Mouse (Mus musculus) heart, postnatal 4 days (tissue): ENCODE data around the gene Celsr1. TPM values are rescaled to one million over a fixed set of nuclear protein-coding genes. Genes with fewer than 3 reads are reported as not detected.

Experiments
- DNase-seq: peaks from one replicate; pipeline ENCODE4 v3.0.0; 2021
- total RNA-seq, 2 experiments: library from RNA; stranded (reverse); gene quantifications; 2 replicates each; pipeline ENCODE4 v1.2.3; 2021

The Celsr1 gene
- total RNA-seq, 2 experiments from 2014 or later: 20.0 to 21.3 TPM

DNA sequence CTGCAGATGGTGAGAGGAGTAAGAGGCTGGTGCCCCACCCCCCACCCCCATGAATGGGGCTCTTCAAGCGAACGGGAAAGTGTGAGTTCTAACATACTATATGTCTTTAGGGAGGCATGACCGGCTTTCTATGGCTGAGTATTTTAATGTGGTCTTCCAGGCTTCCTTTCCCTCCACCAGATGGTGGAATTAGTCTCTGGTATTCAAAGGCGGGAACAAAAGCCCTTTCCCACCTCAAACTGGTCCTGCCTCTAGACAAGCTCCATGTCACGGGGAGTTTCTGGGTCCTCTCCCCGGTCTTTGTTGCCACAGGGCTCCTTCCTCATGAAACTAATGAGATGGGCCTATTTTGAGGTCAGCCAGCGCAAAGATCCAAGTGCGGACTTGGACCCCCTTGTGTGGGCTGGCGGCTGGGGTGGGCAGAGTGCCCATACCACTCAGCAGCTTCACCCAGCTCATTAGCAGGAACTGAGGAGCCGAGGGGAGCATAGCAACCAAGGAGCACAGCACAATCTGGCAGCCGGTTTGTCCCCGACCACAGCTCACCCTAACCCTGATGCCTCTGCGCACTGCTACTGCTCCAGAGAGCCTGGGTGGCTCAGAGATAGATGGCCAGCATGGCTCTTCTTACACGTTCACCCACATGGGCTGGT is 39.5 kb downstream of the Celsr1 start:
- no peak for DNase-seq

DNA sequence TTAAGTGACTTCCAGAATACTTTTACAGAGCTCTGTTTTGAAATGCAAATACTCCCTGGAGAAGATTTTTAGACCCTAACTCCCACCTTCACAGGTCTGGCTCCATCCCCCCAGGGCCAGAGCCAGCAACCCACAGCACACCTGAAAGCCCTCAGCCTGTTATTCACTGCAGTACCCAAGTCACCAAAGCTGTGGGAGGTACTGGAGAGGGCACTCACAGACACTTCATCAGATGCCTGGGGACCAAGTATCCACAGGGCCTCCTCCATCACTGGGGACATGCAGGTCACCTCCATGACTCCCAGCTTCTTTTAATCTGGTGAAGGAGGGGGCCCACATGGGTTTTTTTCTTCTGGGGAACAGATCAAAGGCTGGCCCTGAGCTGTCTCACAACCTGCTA is 40.2 kb downstream of the Celsr1 start:
- no peak for DNase-seq

DNA sequence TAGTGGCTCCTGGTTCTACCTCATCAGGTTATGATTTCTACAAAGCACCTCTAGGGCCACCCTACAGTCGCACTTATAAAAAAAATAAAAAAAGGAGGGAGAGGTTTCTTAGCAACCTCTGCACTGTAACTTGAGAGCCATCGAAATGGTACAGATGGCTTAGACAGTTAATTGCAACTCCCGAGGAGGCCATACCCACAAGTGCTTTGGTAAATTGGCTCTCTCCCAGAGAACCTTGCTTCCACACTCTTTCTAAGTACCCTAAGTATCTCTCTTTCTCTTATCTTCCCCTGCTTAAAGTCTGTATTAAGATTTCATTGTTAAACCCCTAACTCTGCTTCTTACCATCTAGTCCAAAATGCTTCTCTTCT is 41.5 kb downstream of the Celsr1 start:
- no peak for DNase-seq

DNA sequence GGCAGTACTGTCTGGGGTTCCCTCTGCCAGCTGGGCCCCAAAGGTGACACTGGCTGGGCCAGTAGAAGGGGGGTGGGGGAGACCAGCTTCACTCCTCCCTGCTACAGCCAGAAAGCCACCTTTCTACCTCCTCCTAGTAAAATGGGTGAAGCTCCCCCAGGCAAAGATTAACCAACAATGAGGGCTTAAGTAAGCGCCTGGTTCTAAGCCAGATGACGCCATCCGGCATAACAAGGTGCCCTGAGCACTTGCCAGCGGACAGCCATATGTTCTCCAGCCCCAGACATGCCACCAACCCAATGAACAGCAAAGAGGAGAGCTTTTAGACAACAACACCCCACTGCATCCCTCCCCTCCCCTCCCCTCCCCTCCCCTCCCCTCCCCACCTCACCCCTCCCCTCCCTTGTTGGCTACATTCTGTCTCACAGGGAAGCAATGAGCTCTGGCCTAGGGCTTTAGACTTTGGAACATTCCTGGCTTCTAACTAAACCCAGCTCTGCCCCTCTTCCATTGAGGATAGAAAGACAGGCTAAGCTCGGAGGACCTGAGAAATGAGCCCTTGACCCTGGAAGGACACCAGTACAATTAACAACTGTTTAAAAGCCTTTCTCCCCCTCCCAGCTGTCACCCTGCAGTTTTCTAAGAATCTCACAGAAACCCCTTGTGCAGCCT is 42.0 kb downstream of the Celsr1 start:
- DNase-seq: no peak

- DNase-seq: no peak
Measured at GRCm38 (mm10) chr15:85990696-85991443, 42.7 kb downstream of the Celsr1 start.

GRCm38 (mm10) chr15:85987896-85988295 is 45.7 kb downstream of the Celsr1 start:
- no peak for DNase-seq

GRCm38 (mm10) chr15:85986170-85986569 is 47.4 kb downstream of the Celsr1 start:
- DNase-seq: no peak

- no peak for DNase-seq
Measured at GRCm38 (mm10) chr15:85985601-85986000, 48.0 kb downstream of the Celsr1 start.

DNA sequence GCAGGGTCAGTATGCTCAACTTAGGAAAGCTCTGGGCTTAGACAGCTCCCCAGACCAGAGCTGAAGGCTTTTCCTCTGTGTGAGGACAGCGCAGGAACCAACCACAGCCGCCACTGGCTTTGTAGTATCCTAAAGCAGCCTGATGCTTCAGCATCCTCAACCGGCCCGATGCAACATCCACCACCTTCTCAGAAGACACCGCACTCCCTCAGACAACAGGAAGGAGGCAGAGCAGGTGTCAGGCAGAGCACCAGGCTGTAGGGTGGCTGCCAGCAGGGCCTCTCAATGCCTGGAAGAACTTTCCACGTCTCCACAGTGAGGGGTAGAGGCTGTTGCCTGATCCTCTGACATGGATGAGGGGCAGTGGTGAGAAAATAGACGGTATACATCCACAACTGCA is 50.4 kb downstream of the Celsr1 start:
- no peak for DNase-seq

- DNase-seq: no peak
Measured at GRCm38 (mm10) chr15:85982416-85982775, 51.2 kb downstream of the Celsr1 start.

DNA sequence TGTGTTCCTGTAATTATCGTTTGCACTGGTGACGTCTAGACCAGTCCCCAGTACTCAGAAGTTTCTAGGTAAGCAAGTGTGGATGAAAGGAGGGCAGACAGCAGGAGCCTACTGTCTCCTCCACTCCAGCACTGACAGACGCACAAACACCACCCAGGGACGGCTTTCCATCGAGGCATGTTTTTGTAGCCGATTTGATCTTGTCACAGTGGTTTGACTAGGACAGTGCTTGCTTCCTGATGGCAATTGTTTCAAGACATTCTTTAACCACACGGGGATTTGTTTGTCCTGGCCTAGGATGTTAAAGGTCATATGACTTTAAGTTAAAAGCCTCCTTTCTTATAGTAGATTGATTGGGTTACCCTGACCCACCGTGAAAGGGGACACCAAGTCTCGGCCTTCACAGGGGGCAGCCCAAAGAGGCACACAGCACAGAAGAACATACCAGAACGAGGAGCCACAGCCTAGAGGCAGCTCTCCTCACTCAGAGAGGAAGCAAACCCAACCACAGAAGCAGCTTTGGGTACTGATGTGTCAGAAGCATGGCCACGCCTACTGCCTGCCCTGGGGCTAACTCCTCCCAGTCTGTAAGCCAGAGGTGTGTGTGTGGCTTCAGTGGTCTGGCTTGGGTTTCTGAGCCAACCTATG is 51.7 kb downstream of the Celsr1 start:
- no peak for DNase-seq

DNA sequence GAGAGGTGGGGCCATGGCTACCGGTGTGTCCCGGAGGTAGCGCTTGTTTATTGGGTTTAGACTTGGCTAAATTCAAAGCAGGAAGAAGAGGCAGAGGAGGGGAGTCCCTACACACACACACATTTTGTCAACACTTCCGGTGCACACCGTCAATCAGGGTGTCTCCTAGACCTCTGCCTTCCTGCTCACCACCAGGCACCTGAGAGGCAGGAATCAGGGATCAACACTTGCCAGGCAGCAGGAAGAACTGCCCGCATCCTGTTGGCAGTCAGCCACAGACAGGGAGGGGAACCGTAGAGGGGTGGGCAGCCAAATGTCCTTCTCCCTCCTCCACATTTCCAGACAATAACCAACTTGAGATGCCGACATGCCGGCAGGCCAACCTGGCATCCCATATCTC is 56.5 kb downstream of the Celsr1 start:
- DNase-seq: peak; percentile 42

DNA sequence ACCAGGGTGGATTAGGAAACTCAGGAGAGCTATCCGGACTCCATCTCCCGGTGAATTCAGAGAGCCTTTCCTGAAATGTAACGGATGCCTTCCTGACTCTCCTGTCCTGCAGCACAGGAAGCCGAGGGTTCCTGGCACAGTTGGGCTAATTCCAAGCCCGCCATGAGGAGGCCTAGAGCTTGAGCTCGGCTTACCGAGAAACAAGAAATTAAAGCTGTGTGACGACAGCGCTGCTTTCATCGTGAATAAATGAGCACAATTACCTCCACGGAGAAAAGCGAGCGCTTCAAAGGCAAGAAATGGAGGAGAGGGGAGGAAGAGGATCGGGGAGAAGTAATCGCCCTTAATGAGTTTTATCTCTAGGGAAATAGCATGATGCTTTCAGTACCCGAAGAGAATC is 57.8 kb downstream of the Celsr1 start:
- no peak for DNase-seq

GRCm38 (mm10) chr15:85971596-85971995 is 62.0 kb downstream of the Celsr1 start:
- no peak for DNase-seq

GRCm38 (mm10) chr15:85970441-85970840 is 63.1 kb downstream of the Celsr1 start:
- DNase-seq: peak; percentile 24

GRCm38 (mm10) chr15:85969707-85970153 is 63.8 kb downstream of the Celsr1 start:
- DNase-seq: peak; percentile 86

DNA sequence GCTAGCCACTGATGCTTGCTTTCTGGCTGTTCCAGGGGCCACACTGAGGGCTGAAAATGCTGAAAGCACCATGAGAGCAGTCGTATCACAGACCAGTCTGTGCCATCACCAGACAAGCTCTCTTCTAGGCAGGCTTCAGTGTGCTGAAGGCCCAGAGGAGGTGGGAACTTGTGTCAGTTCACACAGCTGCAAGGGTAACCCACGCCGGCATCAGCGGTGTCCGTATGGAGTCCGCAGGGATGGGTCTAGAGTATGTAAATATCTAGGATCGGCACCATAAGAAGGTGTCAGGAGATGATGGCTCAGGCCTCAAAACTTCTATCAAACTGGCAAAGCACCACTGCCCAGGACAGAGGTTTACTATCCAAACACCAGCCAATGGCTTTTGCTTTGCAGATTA is 64.3 kb downstream of the Celsr1 start:
- no peak for DNase-seq

DNA sequence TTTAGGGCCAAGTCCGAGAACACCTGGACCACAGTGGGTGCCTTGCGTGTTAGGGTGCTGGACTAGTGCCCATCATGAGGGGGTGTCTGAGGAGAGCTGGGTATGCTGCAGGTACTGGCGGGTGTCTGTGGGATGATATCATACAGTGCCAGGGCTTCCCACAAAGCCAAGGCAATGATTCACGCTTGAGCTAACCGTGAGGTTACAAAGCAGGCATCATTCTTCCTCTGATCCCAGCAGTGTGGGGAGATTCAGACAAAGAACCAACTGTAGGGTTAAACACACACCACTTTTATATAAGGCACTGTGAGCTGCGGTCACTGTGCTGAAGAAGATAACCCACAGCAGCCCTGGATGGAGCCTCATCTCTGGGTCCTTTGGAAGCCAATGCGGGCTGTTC is 67.5 kb downstream of the Celsr1 start:
- no peak for DNase-seq

- DNase-seq: no peak
Measured at GRCm38 (mm10) chr15:85963279-85963840, 70.2 kb downstream of the Celsr1 start.

DNA sequence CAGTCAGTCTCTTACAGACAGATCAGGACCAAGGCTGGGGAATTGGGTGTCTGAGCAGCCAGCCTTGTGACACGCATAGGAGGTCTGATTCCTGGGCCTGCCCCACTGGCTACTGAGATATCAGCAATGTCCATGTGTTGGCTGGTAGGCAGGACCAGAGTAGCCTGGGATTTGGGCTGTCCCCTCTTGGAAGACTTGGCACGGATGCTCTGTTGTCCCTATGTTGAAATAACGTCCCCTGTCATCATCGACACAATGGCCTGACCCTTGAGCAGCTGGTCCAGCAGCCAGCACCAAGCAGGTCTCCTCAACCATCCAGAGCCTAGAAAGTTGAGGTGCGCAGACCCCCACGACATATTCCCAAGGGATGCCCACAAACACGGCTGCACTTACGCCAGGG is 70.9 kb downstream of the Celsr1 start:
- no peak for DNase-seq

GRCm38 (mm10) chr15:85961651-85962050 is 71.9 kb downstream of the Celsr1 start:
- no peak for DNase-seq

DNA sequence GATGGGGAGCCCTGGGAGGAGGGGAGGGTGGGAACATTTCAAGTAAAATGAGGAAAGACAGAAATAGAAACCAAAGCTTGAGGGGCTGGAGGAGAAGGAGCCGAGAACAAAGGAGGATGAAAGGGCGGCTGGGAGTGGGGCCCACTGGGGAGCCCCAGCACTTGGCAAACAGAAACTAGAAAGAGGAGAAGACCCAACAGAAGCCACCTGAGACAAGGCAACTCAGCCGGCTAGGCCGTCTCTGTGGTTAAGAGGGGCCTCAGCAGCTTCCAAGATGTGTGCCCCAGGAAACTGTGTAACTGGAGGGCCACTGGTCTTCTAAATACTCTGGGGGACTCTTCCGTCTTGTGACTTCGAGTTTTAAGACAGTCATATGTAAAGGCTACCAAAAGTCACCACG is 72.4 kb downstream of the Celsr1 start:
- DNase-seq: no peak

GRCm38 (mm10) chr15:85956202-85956601 is 77.4 kb downstream of the Celsr1 start:
- no peak for DNase-seq
